Mouse (Mus musculus) heart, postnatal 14 days (tissue): Measurements from ENCODE around the gene Fhl1. TPM values are rescaled to one million over a fixed set of nuclear protein-coding genes. Genes with fewer than 3 reads are reported as not detected.

Source experiments
- DNase-seq, 2 experiments: peaks; one replicate each; pipeline ENCODE4 v3.0.0; 2021 to 2022
- intact Hi-C: fragments of 180-260 bp; cut with DNase I; formaldehyde crosslinking; loops from one replicate; pipeline ENCODE4 v1.15.1; 2025
- long read RNA-seq, 2 experiments: library from polyadenylated mRNA; stranded (forward); transcript quantifications; one replicate each; pipeline ENCODE4 v2.0.0; 2021
- total RNA-seq, 2 experiments: library from RNA; stranded (reverse); gene quantifications; 2 replicates each; pipeline ENCODE4 v1.2.3; 2021

Fhl1 gene
- total RNA-seq, result 100 to 1,000 TPM in 1 of 2 experiments, 10 to 100 TPM in 1; 98.3 to 107 TPM
- long read RNA-seq, experiment 1, transcript Fhl1-204 (6 exons, 2,283 nt), result minor isoform, 6 of 54 reads
- long read RNA-seq, experiment 1, transcript Fhl1-201 (7 exons, 2,356 nt), result major isoform, 27 of 54 reads
- long read RNA-seq, experiment 1, partial matches to known transcripts, result 4 of 54 reads
- long read RNA-seq, experiment 1, other reads (novel, unspliced or antisense), result 16 of 54 reads
- long read RNA-seq, experiment 2, transcript Fhl1-201 (7 exons, 2,356 nt), result major isoform, 25 of 49 reads
- long read RNA-seq, experiment 2, partial matches to known transcripts, result 6 of 49 reads
- long read RNA-seq, experiment 2, other reads (novel, unspliced or antisense), result 11 of 49 reads

DNA sequence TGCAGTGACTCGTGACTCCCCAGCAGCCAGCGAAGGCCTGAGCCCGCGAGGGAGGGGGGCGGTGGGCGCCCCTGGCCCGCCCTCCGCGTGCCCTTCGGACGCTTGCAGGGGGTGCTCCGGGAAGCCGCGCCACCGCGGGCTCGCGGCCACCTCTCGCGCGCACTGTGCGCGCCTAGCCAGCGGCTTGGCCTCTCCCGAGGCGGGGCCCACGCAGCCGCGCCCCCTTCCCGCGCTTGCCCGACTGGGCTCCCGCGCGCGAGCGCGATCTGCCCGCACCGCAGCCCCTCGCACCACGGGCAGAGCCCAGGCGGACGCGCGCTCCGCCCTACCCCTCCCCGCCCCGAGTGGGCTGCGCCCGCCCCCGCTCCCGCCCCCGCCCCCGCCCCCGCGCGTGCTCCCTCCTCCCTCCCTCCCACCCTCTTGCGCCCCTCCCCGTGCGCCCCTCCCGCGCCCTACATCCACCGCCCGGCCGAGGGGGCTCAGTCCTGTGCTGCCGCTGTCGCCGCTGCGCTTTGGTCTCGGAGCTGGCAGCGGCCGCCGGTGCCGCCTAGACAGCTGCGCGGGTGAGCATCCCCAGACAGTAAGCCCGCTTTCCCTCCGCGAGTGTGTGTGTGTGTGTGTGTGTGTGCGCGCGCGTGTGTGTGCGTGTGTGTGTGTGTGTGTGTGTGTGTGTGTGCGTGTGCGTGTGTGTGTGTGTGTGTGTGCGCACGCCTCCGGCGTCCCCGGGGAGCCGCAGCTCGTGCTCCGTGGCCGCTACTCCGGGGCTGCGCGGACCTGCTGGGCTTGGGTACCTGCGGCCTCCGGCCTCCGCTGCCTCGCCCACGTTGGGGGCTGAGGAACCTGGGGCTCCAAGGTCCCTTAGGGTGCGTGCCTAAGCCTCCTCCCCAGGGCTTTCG lies at the start of gene Fhl1:
Fhl1 (plus strand) TSS at position 482 of the 896 bp plus-strand sequence.
- intact Hi-C loops, result loop anchor here (5.0 kb wide), 2 partner anchors 64 to 79 kb away; no protein-coding TSS in a partner anchor
- DNase-seq, result peak; percentile 73 to 74

DNA sequence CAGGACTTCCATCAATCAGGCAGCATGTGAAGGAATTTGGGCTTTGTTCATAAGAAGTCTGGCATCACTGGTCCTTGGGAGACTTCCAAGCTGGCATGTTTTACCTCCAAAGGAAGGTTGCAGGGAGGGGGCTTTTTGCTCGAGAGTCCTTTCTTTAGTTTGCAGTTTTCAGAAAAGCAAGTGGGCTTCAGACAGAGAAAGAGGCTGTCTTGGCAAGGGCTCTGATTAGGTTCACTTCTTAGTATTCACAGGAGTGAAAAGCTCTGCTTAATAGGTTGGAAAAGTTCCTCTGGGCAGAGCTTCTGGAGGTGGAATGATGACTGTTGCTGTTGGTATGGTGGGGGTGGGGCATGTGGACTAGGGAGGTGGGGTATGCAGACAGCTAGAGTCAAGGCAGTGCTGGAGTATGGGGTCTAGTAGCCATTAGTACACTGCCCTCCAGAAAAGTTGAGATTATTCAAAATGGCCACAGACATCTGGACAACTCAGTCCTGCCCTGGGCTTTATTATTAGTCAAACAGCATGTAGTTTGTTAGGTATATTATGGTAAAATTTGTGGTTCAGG lies 49.3 kb upstream of the Fhl1 start:
- DNase-seq, result no peak
- intact Hi-C loops, result no loop called here

- peak; percentile 25 to 42 for DNase-seq
- intact Hi-C loops, result no loop called here
Measured at GRCm38 (mm10) chrX:56683521-56683920, 48.1 kb upstream of the Fhl1 start.

DNA sequence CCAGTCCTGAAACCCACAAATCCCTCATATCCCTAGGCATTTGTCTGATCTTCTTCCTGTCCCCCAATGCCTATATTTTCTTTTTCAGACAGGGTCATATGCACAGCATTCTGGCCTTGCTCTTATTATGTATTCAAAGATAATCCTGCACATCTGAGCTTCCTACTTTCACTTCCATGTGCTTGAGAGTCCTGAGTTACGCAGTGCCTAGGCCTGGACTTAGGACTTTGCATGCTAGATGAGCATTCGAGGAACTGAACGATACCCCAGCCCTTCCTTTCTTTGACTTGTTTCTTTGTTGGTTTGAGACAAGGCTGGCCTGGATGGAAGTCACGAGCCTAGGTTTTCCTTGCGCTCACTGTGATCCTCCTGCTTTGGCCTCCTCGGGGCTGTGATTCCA lies 39.0 kb upstream of the Fhl1 start:
- intact Hi-C loops, result no loop called here
- no peak for DNase-seq

- DNase-seq, result no peak
- intact Hi-C loops, result no loop called here
Measured at GRCm38 (mm10) chrX:56694539-56694938, 37.0 kb upstream of the Fhl1 start.

DNA sequence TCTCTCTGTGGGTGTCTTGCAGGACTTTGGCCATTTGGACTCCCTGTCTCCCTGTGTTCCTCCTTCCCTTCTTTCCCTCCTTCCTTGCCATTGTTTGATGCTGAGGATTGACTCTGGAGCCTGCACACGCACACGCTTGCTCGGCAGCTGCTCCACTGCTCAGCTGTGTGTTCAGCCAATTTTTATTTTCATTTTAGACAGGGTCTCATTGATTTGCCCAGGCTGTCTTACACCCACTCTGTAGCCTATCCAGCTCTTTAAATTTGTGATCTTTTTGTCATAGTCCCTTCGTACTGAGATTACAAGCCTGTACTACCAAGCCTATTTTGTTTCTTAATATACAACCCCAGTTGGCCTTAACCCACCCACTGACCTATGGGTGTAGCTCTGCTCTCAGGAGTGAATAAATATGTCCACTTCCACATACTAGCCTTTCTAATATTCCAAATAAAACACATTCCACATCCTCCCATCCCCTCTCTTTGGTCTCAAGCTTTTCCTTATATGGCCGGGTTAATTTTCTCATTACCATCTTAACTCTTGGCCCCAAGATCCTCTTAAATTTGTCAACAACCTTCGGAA lies 34.3 kb upstream of the Fhl1 start:
- no peak for DNase-seq
- intact Hi-C loops, result no loop called here

DNA sequence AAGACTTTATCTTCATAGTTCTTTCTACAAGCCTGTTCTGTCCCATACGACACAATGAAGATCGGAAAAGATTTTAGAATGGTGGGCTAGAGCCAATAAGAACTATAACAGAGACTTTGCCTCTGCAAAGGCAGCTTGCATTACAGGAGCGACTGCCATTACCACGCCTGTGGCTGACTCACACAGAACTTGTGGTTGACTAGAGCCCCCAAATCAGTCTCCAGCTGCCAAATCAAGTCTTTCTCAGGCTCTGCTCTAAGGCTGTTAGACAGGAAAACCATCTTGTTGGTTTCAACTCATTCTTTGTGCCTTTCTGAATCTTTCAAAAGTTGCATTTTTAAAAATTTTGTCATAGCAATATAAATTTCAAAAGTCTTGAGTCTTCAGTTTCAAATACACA lies 33.7 kb upstream of the Fhl1 start:
- no peak for DNase-seq

DNA sequence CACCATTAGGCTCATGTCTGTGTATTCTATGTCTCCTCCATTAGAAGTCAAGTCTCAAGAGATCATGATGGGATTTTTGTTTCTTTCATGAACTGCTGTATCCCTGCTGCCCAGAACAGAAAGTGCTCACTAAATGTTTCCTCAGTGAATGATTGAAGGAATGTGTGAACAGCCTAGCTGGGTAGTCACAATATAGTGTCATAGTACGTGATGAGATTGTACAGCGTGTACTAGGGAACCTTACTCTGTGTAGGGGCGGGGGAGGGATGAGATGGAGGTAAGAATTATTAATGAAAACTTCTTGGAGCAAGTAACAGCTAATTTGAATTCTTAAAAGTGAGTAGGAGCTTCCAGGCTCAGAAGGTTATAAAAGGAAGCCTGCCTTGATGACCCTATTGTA lies 30.3 kb upstream of the Fhl1 start:
- intact Hi-C loops, result no loop called here

More for the DNA sequence above, 33.7 kb upstream of the Fhl1 start:
- intact Hi-C loops, result no loop called here

GRCm38 (mm10) chrX:56703965-56704562 lies 27.5 kb upstream of the Fhl1 start:
- intact Hi-C loops, result no loop called here

More for the DNA sequence above, 30.3 kb upstream of the Fhl1 start:
- DNase-seq, result no peak

GRCm38 (mm10) chrX:56708592-56709370 lies 22.8 kb upstream of the Fhl1 start:
- DNase-seq, result no peak
- intact Hi-C loops, result no loop called here

More at GRCm38 (mm10) chrX:56703965-56704562, 27.5 kb upstream of the Fhl1 start:
- DNase-seq, result no peak

DNA sequence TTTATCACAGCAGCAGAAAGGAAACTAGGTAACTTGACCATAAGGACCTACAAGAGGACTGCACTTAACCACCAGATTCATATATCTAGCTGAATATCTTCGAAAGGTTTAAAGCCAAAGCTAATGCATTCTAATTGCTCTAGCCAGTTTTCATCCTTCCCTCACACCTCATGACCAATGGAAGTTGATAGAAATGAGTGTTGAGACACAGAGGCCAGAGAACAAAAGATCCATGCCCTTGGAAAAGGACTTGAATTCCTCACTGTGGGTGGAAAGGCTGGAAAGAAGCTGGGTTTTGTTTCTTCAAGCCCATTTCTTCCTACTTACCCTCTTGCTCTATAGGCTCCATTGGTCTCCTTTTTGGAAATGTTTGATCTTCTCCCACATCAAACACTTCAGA lies 21.1 kb upstream of the Fhl1 start:
- DNase-seq, result no peak
- intact Hi-C loops, result no loop called here

DNA sequence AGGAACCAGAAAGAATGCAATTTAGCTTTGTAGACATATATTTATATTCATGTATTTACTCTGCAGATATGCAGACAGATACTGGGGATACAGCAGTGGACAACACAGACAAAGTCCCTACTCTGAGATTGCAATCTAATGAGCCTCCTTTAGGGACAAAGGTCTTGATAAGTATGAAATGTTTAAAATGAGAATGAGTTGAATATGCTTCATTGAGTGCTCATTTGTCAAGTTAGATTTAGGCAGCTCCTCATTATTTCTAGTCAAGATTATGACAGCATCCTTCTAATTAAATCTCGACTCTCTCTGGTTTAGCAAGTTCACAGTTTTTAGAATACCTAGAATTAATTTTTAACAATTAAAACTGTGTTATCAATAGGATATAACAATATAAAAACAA lies 18.9 kb upstream of the Fhl1 start:
- DNase-seq, result no peak

DNA sequence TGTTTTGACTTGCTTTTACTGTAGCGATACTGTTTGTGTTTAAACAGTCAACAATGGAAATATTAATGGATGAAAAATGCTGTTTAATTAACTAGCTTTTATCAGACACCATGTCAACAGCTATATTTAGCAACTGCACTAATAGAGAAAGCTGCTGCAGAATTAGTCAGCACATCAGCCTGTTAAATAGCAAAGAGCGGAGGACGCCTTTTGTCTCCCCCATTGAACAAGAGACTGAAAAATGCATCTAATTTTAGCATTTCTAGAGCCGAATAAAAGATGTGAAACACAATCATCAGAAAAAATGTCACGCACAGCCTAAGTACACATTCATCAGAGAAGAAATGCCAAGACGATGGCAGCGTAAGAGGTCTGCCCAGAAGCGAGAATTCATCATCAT lies 9.0 kb upstream of the Fhl1 start:
- DNase-seq, result no peak
- intact Hi-C loops, result no loop called here

More for the DNA sequence above, 18.9 kb upstream of the Fhl1 start:
- intact Hi-C loops, result no loop called here

DNA sequence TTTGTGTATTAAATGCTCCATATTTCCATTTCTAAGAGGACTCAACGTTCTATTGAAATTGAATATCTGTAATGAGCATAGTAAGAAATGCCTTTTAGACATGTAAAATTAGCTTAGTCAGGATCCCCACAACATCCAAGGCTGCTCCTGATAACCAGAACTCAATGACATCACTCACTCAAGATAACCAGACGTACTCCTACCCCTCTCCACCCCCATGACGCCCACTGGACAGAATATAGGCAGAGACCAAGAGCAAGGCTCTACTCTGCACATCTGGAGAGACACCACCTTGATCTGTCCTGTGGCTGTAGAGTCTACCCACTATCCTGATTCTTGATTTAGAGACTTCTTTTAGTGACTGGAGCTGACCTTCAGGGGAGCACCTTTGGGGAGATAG lies 3.1 kb upstream of the Fhl1 start:
- intact Hi-C loops, result no loop called here
- no peak for DNase-seq

DNA sequence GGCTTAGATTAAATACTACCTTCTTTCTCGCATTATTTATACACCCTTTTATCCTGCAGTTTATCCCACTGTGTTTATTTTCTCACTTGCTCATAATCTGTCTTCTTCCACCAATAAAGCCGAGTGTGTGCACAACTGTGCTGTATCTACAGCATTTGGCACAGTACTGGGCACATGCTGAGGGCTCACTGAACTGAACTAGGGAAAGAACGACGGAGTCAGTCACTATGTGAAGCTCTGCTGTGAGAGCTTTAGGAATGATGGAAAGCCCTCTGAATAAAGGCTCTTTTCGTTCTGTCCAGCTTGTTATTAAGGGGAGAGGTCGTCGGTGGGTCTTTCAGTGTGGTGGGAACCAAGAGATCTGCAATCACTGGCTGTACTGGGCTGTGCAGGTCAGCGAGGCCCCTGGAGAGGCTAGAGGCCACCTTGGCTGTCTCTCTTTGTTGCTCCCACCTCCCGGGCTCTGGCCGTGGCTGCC lies 720 bp upstream of the Fhl1 start:
- intact Hi-C loops, result loop anchor here (5.0 kb wide), 2 partner anchors 64 to 79 kb away; no protein-coding TSS in a partner anchor
- DNase-seq, result no peak

DNA sequence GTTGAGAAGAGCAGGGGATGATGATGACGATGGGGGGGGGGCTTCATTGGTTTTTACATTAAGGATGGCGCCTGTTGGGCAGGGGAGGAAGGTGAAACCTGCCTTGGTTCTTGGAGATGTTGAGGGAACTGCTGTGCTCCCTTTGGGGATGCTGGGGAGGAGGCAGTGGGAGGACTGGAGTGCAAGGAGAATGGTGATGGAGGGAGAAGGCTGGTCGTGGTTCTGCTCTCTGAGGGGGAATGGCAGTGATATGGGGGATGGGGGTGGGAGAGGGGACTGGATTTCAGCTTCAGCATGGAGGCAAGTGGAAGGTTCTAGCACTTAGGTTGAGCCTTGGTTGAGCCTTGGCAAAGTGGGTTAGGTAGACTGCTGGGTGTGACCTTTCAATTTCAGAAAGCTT lies 814 bp downstream of the Fhl1 start:
- no peak for DNase-seq
- intact Hi-C loops, result loop anchor here (5.0 kb wide), 2 partner anchors 65 to 80 kb away; no protein-coding TSS in a partner anchor

- intact Hi-C loops, result loop anchor here (5.0 kb wide), 2 partner anchors 67 to 82 kb away; no protein-coding TSS in a partner anchor
- DNase-seq, result no peak
Measured at GRCm38 (mm10) chrX:56734436-56734835, 2.8 kb downstream of the Fhl1 start.

DNA sequence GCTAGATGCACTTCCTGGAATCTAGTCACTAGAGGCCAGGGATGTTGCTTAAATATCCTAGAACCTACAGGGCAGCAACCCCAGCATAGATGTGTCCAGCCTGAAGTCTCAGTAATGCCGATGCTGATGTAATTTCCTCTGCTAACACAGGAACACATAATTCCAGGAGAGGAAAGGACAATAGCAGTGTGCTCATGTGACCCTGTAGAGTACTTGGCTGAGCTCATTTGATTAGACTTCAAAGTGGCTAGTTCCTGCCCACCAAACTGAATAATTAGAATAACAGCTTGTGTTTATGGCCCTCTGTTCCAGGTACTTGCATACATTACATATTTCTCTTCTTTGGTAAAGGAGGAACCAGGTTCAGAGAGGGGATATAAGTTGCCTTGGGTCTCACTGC lies 4.6 kb downstream of the Fhl1 start:
- intact Hi-C loops, result no loop called here

DNA sequence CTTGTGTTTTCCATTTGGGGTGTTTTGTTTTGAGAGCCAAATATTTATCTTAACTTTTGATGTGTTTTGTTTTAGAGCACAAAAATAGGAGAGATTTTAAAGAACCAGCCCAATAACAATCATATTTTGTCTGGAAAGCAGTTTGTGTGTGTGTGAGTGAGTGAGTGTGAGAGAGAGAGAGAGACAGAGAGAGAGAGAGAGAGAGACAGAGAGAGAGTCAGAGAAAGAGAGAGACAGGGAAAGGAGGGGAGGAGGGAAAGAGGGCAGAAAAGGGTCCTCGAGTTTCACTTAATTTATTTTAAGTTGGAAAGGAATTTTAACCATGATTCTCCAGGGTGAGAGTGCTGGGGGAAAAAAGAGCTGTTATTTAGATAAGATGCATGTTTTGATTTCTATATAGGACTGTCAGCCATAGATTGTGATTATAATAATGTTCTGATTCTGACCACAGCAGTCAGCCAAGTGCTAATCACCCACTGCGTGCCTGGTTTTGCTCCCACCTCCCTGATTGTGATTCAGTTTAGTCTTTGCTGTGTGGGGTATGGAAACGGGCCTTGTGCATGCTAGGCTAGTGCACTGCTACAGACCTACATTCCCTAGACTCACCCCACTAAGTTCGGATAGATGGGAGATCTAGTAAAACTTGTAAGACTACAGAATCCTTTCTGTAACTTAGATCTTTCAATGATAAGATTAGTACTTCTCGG lies 6.4 kb downstream of the Fhl1 start:
- intact Hi-C loops, result no loop called here
- DNase-seq, result no peak

More for the DNA sequence above, 4.6 kb downstream of the Fhl1 start:
- DNase-seq, result no peak
